Comparison of ENCODE assay signal across 24 mouse cellular contexts in genomic region chr5:97655266-97655665, GRCm38 (mm10).
"Had no signal": no experiment of that assay in that cellular context is flagged by ENCODE, and none has a peak within 500 bp of the region (broad histone marks: within the 10 kb centered on the region; RNA-seq: fewer than 3 reads in every experiment).

No protein-coding gene starts in this region.

- H3K4me1 ChIP-seq: kidney, embryonic 15.5 days; limb, embryonic 10.5 days; liver, embryonic 12.5 days; liver, embryonic 15.5 days; lung, embryonic 15.5 days; megakaryocyte, embryonic 14.5 days; midbrain, embryonic 15.5 days; neural tube, embryonic 13.5 days; stomach, embryonic 15.5 days had no signal

- H3K4me3 ChIP-seq: kidney, embryonic 15.5 days; limb, embryonic 10.5 days; limb, embryonic 13.5 days; liver, embryonic 12.5 days; liver, embryonic 15.5 days; lung, embryonic 15.5 days; megakaryocyte, embryonic 14.5 days; midbrain, embryonic 15.5 days; myocyte; neural tube, embryonic 13.5 days; stomach, embryonic 15.5 days had no signal

- H3K4me2 ChIP-seq: kidney, embryonic 15.5 days; limb, embryonic 13.5 days; liver, embryonic 12.5 days; liver, embryonic 15.5 days; lung, embryonic 15.5 days; midbrain, embryonic 11.5 days; stomach, embryonic 15.5 days had no signal

- H3K36me3 ChIP-seq: kidney, embryonic 15.5 days; limb, embryonic 10.5 days; limb, embryonic 13.5 days; liver, embryonic 12.5 days; liver, embryonic 15.5 days; lung, embryonic 15.5 days; midbrain, embryonic 15.5 days; neural tube, embryonic 13.5 days; stomach, embryonic 15.5 days had no signal

- H3K27ac ChIP-seq: kidney, embryonic 15.5 days; limb, embryonic 10.5 days; limb, embryonic 13.5 days; liver, embryonic 12.5 days; liver, embryonic 15.5 days; lung, embryonic 15.5 days; midbrain, embryonic 15.5 days; neural tube, embryonic 13.5 days; stomach, embryonic 15.5 days had no signal

- ATAC-seq: liver, embryonic 12.5 days; midbrain, embryonic 15.5 days had no signal

- H3K9me3 ChIP-seq: kidney, embryonic 15.5 days; limb, embryonic 10.5 days; limb, embryonic 13.5 days; liver, embryonic 12.5 days; liver, embryonic 15.5 days; lung, embryonic 15.5 days; midbrain, embryonic 15.5 days; neural tube, embryonic 13.5 days; stomach, embryonic 15.5 days had no signal

- H3K27me3 ChIP-seq: kidney, embryonic 15.5 days; liver, embryonic 12.5 days; liver, embryonic 15.5 days; lung, embryonic 15.5 days; megakaryocyte, embryonic 14.5 days; midbrain, embryonic 15.5 days; neural tube, embryonic 13.5 days; stomach, embryonic 15.5 days had no signal

- H3K9ac ChIP-seq: kidney, embryonic 15.5 days; limb, embryonic 13.5 days; liver, embryonic 12.5 days; liver, embryonic 15.5 days; lung, embryonic 15.5 days; midbrain, embryonic 15.5 days; neural tube, embryonic 13.5 days; stomach, embryonic 15.5 days had no signal

- DNase-seq: kidney, adult 8-10 months; kidney, postnatal 10 days; kidney, postnatal 36 days; layer of hippocampus, postnatal 36 days; liver; lung, adult 18-20 months; lung, postnatal 10 days; lung, postnatal 36 days; retina, postnatal 1 day; right cerebral cortex, postnatal 25 days; spleen, adult 18-20 months; thymus, postnatal 25 days had no signal
